Mouse (Mus musculus): ENCODE results near the gene Mob3b. TPM values are rescaled to one million over a fixed set of nuclear protein-coding genes. Genes with fewer than 3 reads are reported as not detected.

Gene Mob3b
- total RNA-seq, 2 experiments from 2014 or later, result 4.6 to 6.8 TPM

- intact Hi-C loops (cut with DNase I), result no loop called here
- DNase-seq (ENCODE audit: low spot score in 2 of 2), result no peak
Observed at GRCm38 (mm10) chr4:35031623-35032022, 125.7 kb downstream of the Mob3b start.

- intact Hi-C loops (cut with DNase I), result no loop called here
- no peak for DNase-seq (ENCODE audit: low spot score in 2 of 2)
Observed at GRCm38 (mm10) chr4:35031141-35031540, 126.1 kb downstream of the Mob3b start.

GRCm38 (mm10) chr4:35018416-35018815 lies 138.9 kb downstream of the Mob3b start:
- no peak for DNase-seq (ENCODE audit: low spot score in 2 of 2)
- intact Hi-C loops (cut with DNase I), result no loop called here

- DNase-seq (ENCODE audit: low spot score in 2 of 2), result no peak
- intact Hi-C loops (cut with DNase I), result no loop called here
Observed at GRCm38 (mm10) chr4:35012401-35013307, 144.6 kb downstream of the Mob3b start.

- intact Hi-C loops (cut with DNase I), result no loop called here
- no peak for DNase-seq (ENCODE audit: low spot score in 2 of 2)
Observed at GRCm38 (mm10) chr4:35006541-35007260, 150.6 kb downstream of the Mob3b start.

- no peak for DNase-seq (ENCODE audit: low spot score in 2 of 2)
- intact Hi-C loops (cut with DNase I), result no loop called here
Observed at GRCm38 (mm10) chr4:35006056-35006455, 151.2 kb downstream of the Mob3b start.

- intact Hi-C loops (cut with DNase I), result no loop called here
Observed at GRCm38 (mm10) chr4:35005068-35005769, 152.1 kb downstream of the Mob3b start.

GRCm38 (mm10) chr4:35004473-35004872 lies 152.8 kb downstream of the Mob3b start:
- no peak for DNase-seq (ENCODE audit: low spot score in 2 of 2)
- intact Hi-C loops (cut with DNase I), result no loop called here

More at GRCm38 (mm10) chr4:35005068-35005769, 152.1 kb downstream of the Mob3b start:
- no peak for DNase-seq (ENCODE audit: low spot score in 2 of 2)

- intact Hi-C loops (cut with DNase I), result no loop called here
- no peak for DNase-seq (ENCODE audit: low spot score in 2 of 2)
Observed at GRCm38 (mm10) chr4:35003550-35004326, 153.5 kb downstream of the Mob3b start.

GRCm38 (mm10) chr4:34996616-34997015 lies 160.7 kb downstream of the Mob3b start:
- no peak for DNase-seq (ENCODE audit: low spot score in 2 of 2)
- intact Hi-C loops (cut with DNase I), result no loop called here

GRCm38 (mm10) chr4:34993639-34993975 lies 163.7 kb downstream of the Mob3b start:
- DNase-seq (ENCODE audit: low spot score in 2 of 2), result no peak
- intact Hi-C loops (cut with DNase I), result no loop called here

GRCm38 (mm10) chr4:34992866-34993638 lies 164.2 kb downstream of the Mob3b start:
- DNase-seq (ENCODE audit: low spot score in 2 of 2), result peak in 1 of 2 experiments; percentile 40

GRCm38 (mm10) chr4:34991891-34992865 lies 165.1 kb downstream of the Mob3b start:
- intact Hi-C loops (cut with DNase I), result no loop called here
- no peak for DNase-seq (ENCODE audit: low spot score in 2 of 2)

More at GRCm38 (mm10) chr4:34992866-34993638, 164.2 kb downstream of the Mob3b start:
- intact Hi-C loops (cut with DNase I), result no loop called here

GRCm38 (mm10) chr4:34991116-34991515 lies 166.2 kb downstream of the Mob3b start:
- no peak for DNase-seq (ENCODE audit: low spot score in 2 of 2)
- intact Hi-C loops (cut with DNase I), result no loop called here

- DNase-seq (ENCODE audit: low spot score in 2 of 2), result no peak
- intact Hi-C loops (cut with DNase I), result no loop called here
Observed at GRCm38 (mm10) chr4:34990659-34991058, 166.6 kb downstream of the Mob3b start.

- intact Hi-C loops (cut with DNase I), result no loop called here
- DNase-seq (ENCODE audit: low spot score in 2 of 2), result no peak
Observed at GRCm38 (mm10) chr4:34987568-34987967, 169.7 kb downstream of the Mob3b start.

GRCm38 (mm10) chr4:34987109-34987508 lies 170.2 kb downstream of the Mob3b start:
- no peak for DNase-seq (ENCODE audit: low spot score in 2 of 2)
- intact Hi-C loops (cut with DNase I), result no loop called here

GRCm38 (mm10) chr4:34986647-34987046 lies 170.6 kb downstream of the Mob3b start:
- intact Hi-C loops (cut with DNase I), result no loop called here
- DNase-seq (ENCODE audit: low spot score in 2 of 2), result no peak
